Mouse (Mus musculus) embryo, embryonic 11 days (tissue): ENCODE data around the gene Ngb.

Source experiments
- DNase-seq: peaks from one replicate; pipeline ENCODE4 v3.0.0-alpha.2; 2015

Ngb gene

DNA sequence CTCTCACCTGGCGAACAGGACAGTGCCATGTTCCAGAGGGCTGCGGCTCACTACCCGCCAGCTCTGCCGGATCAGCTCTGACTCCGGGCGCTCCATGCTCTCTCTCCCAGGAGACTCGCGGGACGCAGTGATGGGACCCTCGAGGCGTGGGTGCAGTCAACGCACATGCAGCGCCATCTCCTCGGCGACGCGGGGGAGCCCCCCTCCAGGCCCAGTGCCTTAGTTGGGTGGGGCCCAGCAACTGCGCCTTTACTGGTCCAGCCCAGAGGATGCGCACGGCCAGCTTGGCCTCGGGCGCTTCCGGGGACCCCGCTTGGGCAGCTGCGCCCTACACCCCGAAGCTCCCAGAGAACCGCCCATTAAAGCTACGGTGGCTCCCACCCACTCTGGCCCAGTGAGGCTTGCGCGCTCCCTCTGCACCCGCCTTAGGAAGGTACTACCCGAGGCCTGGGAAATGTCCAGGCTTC is at the start of gene Ngb:
Gene Ngb, minus strand, starts transcription at position 375 of the 467 bp plus-strand sequence.
- peak; percentile 34 for DNase-seq

GRCm38 (mm10) chr12:87149471-87149870 is 47.1 kb upstream of the Ngb start:
- no peak for DNase-seq

DNA sequence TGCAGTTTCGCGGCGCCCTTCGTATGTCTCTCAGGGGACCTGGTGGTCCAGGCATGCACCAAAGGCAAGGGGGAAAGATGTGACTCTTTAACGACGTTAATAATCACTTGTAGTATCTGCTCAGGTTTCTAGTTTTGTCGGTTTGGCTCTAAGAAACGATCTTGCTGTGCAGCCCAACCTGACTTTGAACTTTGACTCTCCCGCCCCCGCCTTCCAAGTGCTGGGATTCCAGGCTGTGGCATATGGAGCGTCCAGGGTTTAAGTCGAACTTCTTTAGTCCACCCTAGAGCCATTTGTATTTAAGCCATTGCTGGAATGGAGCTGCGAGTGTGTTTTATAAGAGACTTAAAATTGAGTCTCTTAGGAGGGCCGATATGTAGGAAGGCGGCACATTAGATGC is 45.8 kb upstream of the Ngb start:
- DNase-seq: peak; percentile 46

DNA sequence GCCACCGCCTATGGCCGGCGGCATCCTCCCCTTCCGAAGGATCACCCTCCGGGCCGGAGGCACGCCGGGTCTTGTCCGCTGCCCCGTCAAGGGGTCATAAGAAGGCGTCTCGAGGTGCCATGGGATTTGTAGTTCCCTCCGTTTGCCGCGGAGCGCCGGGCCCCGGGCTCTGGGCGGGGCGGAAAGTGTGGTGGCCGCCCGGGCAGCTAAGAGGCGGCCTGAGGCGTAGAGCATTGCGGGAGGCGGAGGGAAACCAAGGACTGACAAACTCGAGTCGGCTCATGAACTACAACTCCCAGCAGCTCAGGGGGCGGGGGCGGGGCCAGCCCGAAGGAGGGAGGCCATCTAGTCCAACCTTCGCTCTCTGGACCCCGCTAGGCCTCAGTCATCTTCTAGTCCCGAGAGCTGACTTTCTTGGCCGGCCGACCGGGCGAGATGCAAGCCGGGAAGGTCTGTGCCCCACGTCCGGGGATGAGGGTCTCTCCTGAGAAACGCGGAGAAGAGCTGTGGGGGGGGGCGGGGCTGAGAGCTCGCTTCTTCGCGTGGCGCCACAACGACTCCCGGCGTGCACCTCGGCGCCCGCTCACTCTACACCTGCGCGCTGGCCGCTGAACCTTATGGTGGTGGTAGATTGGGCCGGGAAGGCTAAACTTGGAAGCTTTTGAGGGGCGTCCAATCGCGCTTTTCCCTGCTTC is 45.2 kb upstream of the Ngb start, which contains the start of gene Pomt2:
Gene Pomt2, minus strand, starts transcription at position 574 of the 695 bp plus-strand sequence.
- peak; percentile 95 for DNase-seq

- peak; percentile 93 for DNase-seq
These were observed 44.6 kb upstream of the Ngb start, which contains the start of gene Gstz1 for GRCm38 (mm10) chr12:87146966-87147365. TSS of gene Gstz1 (plus strand) at chr12:87147165.

DNA sequence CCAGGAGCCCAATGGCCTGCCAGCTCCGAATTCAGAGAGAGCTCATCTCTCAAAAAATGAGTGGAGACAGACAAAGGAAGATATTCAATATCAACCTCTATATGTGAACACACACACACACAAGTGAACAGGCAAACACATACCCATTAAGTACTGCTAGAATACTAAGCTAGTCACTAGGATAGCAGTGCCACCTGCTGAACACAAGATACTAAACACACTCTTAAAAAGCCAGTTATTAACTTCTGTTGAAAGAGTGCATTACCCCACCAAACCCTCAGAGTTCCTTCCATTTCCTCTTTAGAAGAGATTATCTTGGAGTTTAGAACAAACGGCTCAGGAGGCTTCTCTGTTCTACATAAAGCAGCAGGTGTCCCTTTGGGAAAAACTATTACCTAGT is 39.8 kb upstream of the Ngb start:
- no peak for DNase-seq

DNA sequence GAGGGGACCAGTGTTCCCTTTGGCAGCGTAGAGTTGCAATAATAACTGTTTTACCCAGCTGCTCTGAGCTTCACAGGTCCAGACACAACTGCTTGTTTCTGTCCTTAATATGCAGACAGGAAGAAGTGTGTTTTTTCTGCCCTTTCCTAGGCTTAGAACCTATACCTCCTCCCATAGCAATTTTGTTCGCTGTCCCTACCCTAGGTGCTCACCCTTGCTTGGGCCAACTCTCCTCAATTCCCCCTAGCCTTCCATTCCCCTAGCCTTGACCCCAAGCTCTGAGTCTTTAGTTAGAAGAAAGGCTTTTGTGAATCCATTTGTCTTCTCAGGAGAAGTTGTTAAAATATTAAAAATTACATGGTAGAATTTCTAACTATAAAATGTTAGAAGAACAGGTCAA is 36.4 kb upstream of the Ngb start:
- DNase-seq: no peak

DNA sequence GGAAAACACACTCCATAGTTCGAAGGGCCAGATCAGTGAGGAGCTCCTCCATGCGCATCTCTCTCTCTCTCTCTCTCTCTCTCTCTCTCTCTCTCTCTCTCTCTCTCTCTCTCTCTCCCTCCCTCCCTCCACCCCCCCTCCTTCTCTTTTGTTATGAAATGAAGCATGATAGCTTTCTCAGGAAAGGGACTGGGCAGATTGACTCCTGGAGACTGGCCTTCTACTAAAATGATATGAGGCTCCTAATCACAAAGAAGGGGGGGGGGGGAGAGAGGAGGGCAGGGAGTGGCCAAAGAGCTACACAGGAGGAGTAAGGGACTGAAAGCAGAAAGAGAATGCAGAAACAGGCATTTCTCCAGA is 36.0 kb upstream of the Ngb start:
- no peak for DNase-seq

- DNase-seq: peak; percentile 20
These were observed 35.4 kb upstream of the Ngb start for GRCm38 (mm10) chr12:87137439-87138341.

DNA sequence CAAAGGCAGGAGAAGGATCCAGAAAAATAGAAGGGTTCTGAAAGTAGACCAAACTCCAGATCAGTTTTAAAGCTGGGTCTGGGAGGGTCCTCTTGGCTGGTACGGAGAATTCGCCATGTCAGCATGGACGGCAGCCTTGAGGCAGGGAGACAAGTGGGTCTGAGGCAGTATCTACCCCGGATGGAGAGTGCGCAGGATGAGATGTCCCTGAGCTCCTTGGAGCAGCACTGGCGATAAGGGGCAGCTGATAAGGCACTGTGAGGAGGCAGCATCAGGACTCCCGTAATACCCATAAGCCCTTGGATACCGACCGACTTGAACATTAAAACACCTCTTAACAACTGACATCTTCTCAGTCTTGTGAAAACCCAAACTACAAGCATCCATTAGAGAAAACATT is 30.4 kb upstream of the Ngb start:
- no peak for DNase-seq

DNA sequence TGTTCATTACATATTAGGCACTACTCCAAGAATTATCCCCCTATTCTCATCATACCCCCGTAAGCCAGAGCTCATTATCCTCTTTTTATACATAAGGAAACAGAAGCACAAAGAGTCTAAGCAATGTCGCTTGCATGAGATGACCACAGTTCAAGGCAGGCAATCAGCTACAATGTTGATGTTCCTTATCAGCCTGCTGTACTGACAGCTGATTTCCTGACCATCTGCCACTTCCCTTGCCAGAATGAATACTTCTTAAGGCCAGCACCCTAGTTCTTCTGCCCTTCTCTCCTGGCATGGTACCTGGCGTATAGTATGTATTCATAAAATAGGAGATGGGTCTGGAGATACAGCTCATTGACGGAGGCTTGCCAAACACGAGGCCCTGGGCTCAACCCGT is 29.9 kb upstream of the Ngb start:
- no peak for DNase-seq

GRCm38 (mm10) chr12:87131619-87132018 is 29.3 kb upstream of the Ngb start:
- peak; percentile 43 for DNase-seq

DNA sequence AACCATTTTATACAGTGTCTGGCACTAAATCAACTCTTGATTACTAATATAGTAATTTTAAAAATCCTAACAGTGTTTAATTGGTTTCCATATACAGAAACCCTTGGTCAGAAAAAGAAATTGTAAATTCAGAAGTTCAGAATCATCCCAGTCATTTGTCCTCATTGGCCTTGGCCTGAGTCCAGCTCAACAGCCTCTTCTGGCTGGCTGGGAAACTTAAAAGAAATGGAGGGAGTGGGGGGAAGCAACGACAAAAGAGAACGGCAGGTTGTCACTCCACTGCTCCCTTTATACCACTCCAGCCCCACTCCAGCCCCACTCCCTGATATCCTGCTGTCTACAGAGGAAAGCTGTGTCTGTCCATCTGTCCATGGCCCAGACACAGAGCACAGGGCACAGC is 28.8 kb upstream of the Ngb start:
- no peak for DNase-seq

- no peak for DNase-seq
These were observed 27.9 kb upstream of the Ngb start for GRCm38 (mm10) chr12:87130224-87130623.

DNA sequence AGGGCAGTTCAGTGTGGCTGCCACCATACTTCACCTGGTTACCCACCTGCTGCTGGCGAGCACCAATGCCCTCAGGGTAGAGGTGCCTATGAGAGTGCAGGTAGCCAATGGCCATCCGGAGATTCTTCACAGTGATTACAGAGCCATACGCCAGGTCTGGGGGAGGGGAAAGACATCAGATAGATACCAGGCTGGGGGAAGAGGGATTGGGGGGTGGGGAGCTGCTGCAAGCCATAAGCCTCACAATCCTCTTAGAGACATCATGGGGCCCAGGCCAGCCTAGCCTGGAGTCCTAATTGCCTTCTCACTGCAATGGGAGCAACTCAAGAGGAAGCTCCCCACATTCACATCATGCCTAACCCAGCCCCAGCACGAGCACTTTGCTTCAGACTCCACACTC is 24.9 kb upstream of the Ngb start:
- DNase-seq: no peak

DNA sequence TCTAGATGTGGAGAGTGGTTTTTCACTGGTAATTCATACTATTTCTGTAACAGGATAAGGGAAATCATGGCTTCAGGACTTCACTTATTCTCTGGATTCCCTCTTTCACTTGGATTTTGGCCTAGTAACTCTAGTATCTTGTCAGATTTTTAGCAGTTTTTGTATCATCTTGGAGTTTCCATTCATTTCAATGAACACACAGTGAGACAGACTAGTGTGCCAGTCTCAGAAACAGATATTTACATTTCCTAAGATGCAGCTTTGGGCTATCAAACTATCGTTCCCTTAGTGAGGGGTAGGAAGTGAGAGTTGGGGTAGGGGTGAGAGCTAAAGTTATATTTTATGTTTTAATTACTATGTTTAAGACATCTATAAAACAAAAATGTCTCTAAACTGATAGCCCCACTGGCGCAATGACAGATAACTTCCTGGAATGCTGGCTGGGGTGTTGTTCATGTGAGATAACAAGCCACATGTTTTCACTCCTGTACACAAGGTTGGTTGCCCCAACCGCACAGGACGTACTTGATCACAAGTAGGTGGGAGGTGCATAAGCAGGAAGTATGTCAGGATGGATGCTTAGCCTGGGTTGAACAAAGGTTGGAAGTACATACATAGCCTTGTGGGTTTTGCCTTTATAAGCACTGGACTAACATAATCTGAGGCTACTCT is 19.7 kb upstream of the Ngb start:
- no peak for DNase-seq

DNA sequence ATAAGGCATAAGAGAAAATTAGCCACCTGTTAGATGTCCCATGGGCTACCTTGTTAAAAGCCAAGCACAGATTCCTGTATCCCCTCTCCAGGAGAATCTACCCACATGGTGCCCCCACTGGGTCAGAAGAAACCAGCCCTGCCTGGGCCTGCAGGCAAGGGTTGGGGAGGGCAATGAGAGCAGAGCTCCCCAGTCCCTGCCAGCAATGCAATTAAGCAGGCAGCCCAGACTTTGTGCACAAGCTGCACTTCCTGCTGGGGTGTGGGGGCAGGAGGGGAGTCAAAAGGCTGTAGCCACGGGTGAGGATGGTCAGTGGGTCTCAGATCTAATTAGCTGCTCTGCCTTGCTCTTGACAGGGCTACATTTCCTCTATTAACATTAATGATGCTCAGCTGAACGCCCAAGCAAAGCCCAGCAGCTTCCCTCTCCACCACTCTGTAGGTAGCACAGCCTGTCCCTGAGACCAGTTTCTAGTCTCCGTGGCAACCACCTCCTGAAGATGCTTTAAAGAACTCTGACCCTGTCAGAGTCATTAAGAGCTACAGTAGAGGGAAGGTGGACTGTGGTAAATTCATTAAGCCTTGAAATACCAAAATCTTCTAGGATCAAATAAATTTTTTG is 5.1 kb upstream of the Ngb start:
- no peak for DNase-seq

GRCm38 (mm10) chr12:87104796-87105195 is 2.5 kb upstream of the Ngb start:
- no peak for DNase-seq

GRCm38 (mm10) chr12:87103471-87103870 is 1.1 kb upstream of the Ngb start:
- DNase-seq: no peak

DNA sequence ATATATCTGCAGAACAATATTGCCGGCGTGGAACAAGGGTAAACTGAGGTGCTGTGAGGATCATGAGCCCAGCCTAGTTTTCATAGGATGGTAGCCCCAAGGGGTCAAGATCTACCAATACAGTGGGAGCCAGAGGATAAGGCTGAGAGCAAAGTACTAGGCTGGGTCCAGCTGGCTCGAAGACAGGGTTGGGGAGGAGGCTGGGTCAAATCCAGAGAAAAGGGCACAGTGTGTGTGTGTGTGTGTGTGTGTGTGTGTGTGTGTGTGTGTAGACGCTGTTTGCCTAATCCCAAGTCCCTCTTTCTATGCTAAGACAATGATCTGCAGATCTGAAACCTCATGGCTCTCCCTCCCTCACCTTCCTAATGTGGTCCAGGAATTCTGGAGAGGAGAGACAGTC is 2.0 kb downstream of the Ngb start:
- no peak for DNase-seq

- DNase-seq: no peak
These were observed 8.7 kb downstream of the Ngb start for GRCm38 (mm10) chr12:87093671-87094070.

- DNase-seq: no peak
These were observed 9.1 kb downstream of the Ngb start for GRCm38 (mm10) chr12:87093249-87093648.

DNA sequence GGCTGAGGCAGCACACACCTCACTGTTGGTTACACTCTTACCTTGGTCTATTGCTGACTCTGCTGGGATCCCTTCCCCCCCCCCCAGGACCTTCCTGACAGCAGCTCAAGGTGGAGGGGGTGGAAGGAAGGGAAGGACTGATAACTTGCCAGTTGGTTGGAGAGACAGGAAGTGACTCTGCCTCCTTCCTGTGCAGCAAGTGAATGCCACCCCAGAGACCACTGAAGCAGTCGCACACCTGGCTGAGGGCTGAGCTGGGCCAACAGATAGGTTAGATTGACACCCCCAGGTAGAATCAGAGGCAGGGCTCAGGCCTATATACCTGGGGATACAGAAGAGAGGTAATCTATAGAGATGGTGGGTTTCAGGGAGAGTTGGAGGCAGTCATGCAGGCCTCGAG is 10.4 kb downstream of the Ngb start:
- no peak for DNase-seq
